Mouse (Mus musculus): ENCODE measurements around the gene Rps27l.

The Rps27l gene

GRCm38 (mm10) chr9:66982085-66982484, 36.2 kb downstream of the Rps27l start:
- DNase-seq (ENCODE audit: low spot score): no peak

- DNase-seq (ENCODE audit: low spot score): no peak
Observed at GRCm38 (mm10) chr9:66985377-66985776, 39.5 kb downstream of the Rps27l start.

- DNase-seq (ENCODE audit: low spot score): no peak
Observed at GRCm38 (mm10) chr9:66988198-66988887, 42.5 kb downstream of the Rps27l start.

- DNase-seq (ENCODE audit: low spot score): peak; percentile 25
Observed at GRCm38 (mm10) chr9:66988888-66989414, 43.1 kb downstream of the Rps27l start.

GRCm38 (mm10) chr9:66989581-66989980, 43.7 kb downstream of the Rps27l start:
- no peak for DNase-seq (ENCODE audit: low spot score)

- DNase-seq (ENCODE audit: low spot score): no peak
Observed at GRCm38 (mm10) chr9:66990046-66990445, 44.2 kb downstream of the Rps27l start.

GRCm38 (mm10) chr9:66991021-66991749, 45.3 kb downstream of the Rps27l start:
- DNase-seq (ENCODE audit: low spot score): no peak

- no peak for DNase-seq (ENCODE audit: low spot score)
Observed at GRCm38 (mm10) chr9:66991750-66992410, 46.0 kb downstream of the Rps27l start.
